Mouse (Mus musculus) heart, embryonic 16.5 days (tissue): ENCODE measurements at regions not wholly inside any gene's neighbourhood (a gene's known extent, or its start where the extent isn't known, plus 50 kb on each side); places are given as distances from the start of the nearest gene placed in this dataset.

Experiments
- ATAC-seq: fragments of 200-750 bp; cut with Nextera tagmentation; replicated peaks from 2 replicates; pipeline ENCODE4 v1.8.0; 2017; ENCODE audit warnings: moderate number of reproducible peaks; ENCODE audit not compliant: insufficient read depth, low FRiP score; ENCODE audit errors: extremely low read depth
- H3K27ac ChIP-seq: fragments of 300-500 bp; sonication (generic); 2 replicates; pipeline ENCODE4 v1.5.1; 2014; ENCODE audit warnings: mild to moderate bottlenecking, low read length, control low read depth, moderate library complexity
- H3K27me3 ChIP-seq: fragments of 300-500 bp; sonication (generic); 2 replicates; pipeline ENCODE4 v1.6.1; 2014; ENCODE audit warnings: low read length, mixed read lengths; ENCODE audit not compliant: control insufficient read depth, insufficient read depth
- H3K36me3 ChIP-seq: fragments of 300-500 bp; sonication (generic); 2 replicates; pipeline ENCODE4 v1.6.1; 2014; ENCODE audit not compliant: control insufficient read depth, insufficient read depth
- H3K4me1 ChIP-seq: fragments of 300-500 bp; sonication (generic); 2 replicates; pipeline ENCODE4 v1.6.1; 2014; ENCODE audit warnings: low read length, mixed read lengths; ENCODE audit not compliant: control insufficient read depth, insufficient read depth
- H3K4me2 ChIP-seq: fragments of 300-500 bp; sonication (generic); 2 replicates; pipeline ENCODE4 v1.6.1; 2014; ENCODE audit warnings: low read depth, mild to moderate bottlenecking, control low read depth, low read length
- H3K4me3 ChIP-seq: fragments of 300-500 bp; sonication (generic); 2 replicates; pipeline ENCODE4 v1.5.1; 2014; ENCODE audit warnings: mild to moderate bottlenecking, control low read depth, low read length
- H3K9ac ChIP-seq: fragments of 300-500 bp; sonication (generic); 2 replicates; pipeline ENCODE4 v1.6.1; 2014; ENCODE audit warnings: low read length, control low read depth
- H3K9me3 ChIP-seq: fragments of 300-500 bp; sonication (generic); replicated peaks from 2 replicates; pipeline ENCODE4 v1.6.1; 2016; ENCODE audit warnings: low read length; ENCODE audit not compliant: control insufficient read depth
- WGBS: fragments of 180-500 bp; shearing (Covaris S2); extraction: QIAGEN DNeasy Blood & Tissue Kit; methylation state at CpG from one replicate; pipeline ENCODE4 v1.1.7; 2014; 5-methylcytosine and 5-hydroxymethylcytosine counted together

- WGBS: 67% methylated on average over 9 of the region's 9 CpGs
- Histone ChIP-seq H3K36me3 (no peaks in the 10 kb centered on the region), H3K4me1 (no peaks in the 10 kb centered on the region), H3K27me3 (no peaks in the 10 kb centered on the region), H3K9ac (no peak overlapping the region), H3K9me3 (0 out of 2 replicates have a peak, but pooled peaks cover 2% of the 10 kb centered on the region), H3K4me2 (no peak overlapping the region), H3K4me3 (no peak overlapping the region), H3K27ac (no peak overlapping the region)
- ATAC-seq: no peak
These were observed 56.1 kb upstream of the Rbfox1 start for GRCm38 (mm10) chr16:5829071-5829470.

- 18% methylated on average over 1 of the region's 1 CpGs for WGBS
- no peak for ATAC-seq
These were observed 61.8 kb upstream of the Rbfox1 start for GRCm38 (mm10) chr16:5823316-5823715.

GRCm38 (mm10) chr16:5817166-5817565 lies 68.0 kb upstream of the Rbfox1 start:
- Histone ChIP-seq H3K4me2 (no peak overlapping the region), H3K27ac (no peak overlapping the region), H3K9me3 (no peaks in the 10 kb centered on the region), H3K9ac (no peak overlapping the region), H3K4me1 (no peaks in the 10 kb centered on the region), H3K27me3 (no peaks in the 10 kb centered on the region), H3K36me3 (no peaks in the 10 kb centered on the region), H3K4me3 (no peak overlapping the region)
- WGBS: 49% methylated on average over 3 of the region's 3 CpGs
- no peak for ATAC-seq

More at GRCm38 (mm10) chr16:5823316-5823715, 61.8 kb upstream of the Rbfox1 start:
- H3K36me3 ChIP-seq: no peaks in the 10 kb centered on the region
- H3K9me3 ChIP-seq: no peaks in the 10 kb centered on the region
- H3K4me2 ChIP-seq: no peak overlapping the region
- no peak overlapping the region for H3K27ac ChIP-seq
- no peaks in the 10 kb centered on the region for H3K4me1 ChIP-seq
- H3K9ac ChIP-seq: no peak overlapping the region
- H3K4me3 ChIP-seq: no peak overlapping the region
- H3K27me3 ChIP-seq: no peaks in the 10 kb centered on the region

GRCm38 (mm10) chr16:5812245-5812820 lies 72.8 kb upstream of the Rbfox1 start:
- Histone ChIP-seq H3K9me3 (no peaks in the 10 kb centered on the region), H3K27ac (no peak overlapping the region), H3K36me3 (no peaks in the 10 kb centered on the region), H3K4me1 (no peaks in the 10 kb centered on the region), H3K9ac (no peak overlapping the region), H3K4me3 (no peak overlapping the region), H3K27me3 (no peaks in the 10 kb centered on the region), H3K4me2 (no peak overlapping the region)
- ATAC-seq: no peak
- WGBS: 73% methylated on average over 2 of the region's 2 CpGs

GRCm38 (mm10) chr16:5811654-5811992 lies 73.5 kb upstream of the Rbfox1 start:
- ATAC-seq: no peak
- H3K4me1 ChIP-seq: no peaks in the 10 kb centered on the region
- 59% methylated on average over 2 of the region's 2 CpGs for WGBS

GRCm38 (mm10) chr16:5810986-5811653 lies 74.0 kb upstream of the Rbfox1 start:
- H3K36me3 ChIP-seq: no peaks in the 10 kb centered on the region
- H3K27ac ChIP-seq: no peak overlapping the region
- H3K4me1 ChIP-seq: no peaks in the 10 kb centered on the region
- H3K27me3 ChIP-seq: no peaks in the 10 kb centered on the region
- no peaks in the 10 kb centered on the region for H3K9me3 ChIP-seq
- H3K4me2 ChIP-seq: no peak overlapping the region
- no peak for ATAC-seq
- H3K4me3 ChIP-seq: no peak overlapping the region
- 49% methylated on average over 10 of the region's 10 CpGs for WGBS
- H3K9ac ChIP-seq: no peak overlapping the region

More at GRCm38 (mm10) chr16:5811654-5811992, 73.5 kb upstream of the Rbfox1 start:
- Histone ChIP-seq H3K27ac (no peak overlapping the region), H3K9me3 (no peaks in the 10 kb centered on the region), H3K9ac (no peak overlapping the region), H3K36me3 (no peaks in the 10 kb centered on the region), H3K27me3 (no peaks in the 10 kb centered on the region), H3K4me3 (no peak overlapping the region), H3K4me2 (no peak overlapping the region)

- H3K4me3 ChIP-seq: no peak overlapping the region
- ATAC-seq: no peak
- no peaks in the 10 kb centered on the region for H3K4me1 ChIP-seq
- H3K4me2 ChIP-seq: no peak overlapping the region
- H3K9ac ChIP-seq: no peak overlapping the region
- no peaks in the 10 kb centered on the region for H3K27me3 ChIP-seq
- H3K9me3 ChIP-seq: no peaks in the 10 kb centered on the region
- WGBS: 64% methylated on average over 7 of the region's 7 CpGs
- H3K36me3 ChIP-seq: no peaks in the 10 kb centered on the region
- H3K27ac ChIP-seq: no peak overlapping the region
These were observed 87.0 kb upstream of the Rbfox1 start for GRCm38 (mm10) chr16:5798188-5798587.

GRCm38 (mm10) chr16:5792216-5792615 lies 92.9 kb upstream of the Rbfox1 start:
- no peak overlapping the region for H3K4me3 ChIP-seq
- no peak overlapping the region for H3K9ac ChIP-seq
- no peaks in the 10 kb centered on the region for H3K9me3 ChIP-seq
- no peaks in the 10 kb centered on the region for H3K4me1 ChIP-seq
- no peak overlapping the region for H3K4me2 ChIP-seq
- no peaks in the 10 kb centered on the region for H3K27me3 ChIP-seq
- no peaks in the 10 kb centered on the region for H3K36me3 ChIP-seq
- 43% methylated on average over 1 of the region's 1 CpGs for WGBS
- ATAC-seq: no peak
- H3K27ac ChIP-seq: no peak overlapping the region

GRCm38 (mm10) chr16:5790161-5790560 lies 95.0 kb upstream of the Rbfox1 start:
- H3K9me3 ChIP-seq: no peaks in the 10 kb centered on the region
- H3K36me3 ChIP-seq: no peaks in the 10 kb centered on the region
- H3K4me1 ChIP-seq: no peaks in the 10 kb centered on the region
- H3K4me2 ChIP-seq: no peak overlapping the region
- H3K27ac ChIP-seq: no peak overlapping the region
- WGBS: 71% methylated on average over 3 of the region's 3 CpGs
- H3K27me3 ChIP-seq: no peaks in the 10 kb centered on the region
- no peak overlapping the region for H3K4me3 ChIP-seq
- ATAC-seq: no peak
- no peak overlapping the region for H3K9ac ChIP-seq
